Mouse (Mus musculus) heart, embryonic 15.5 days (tissue): ENCODE data around the gene Kri1. TPM values are rescaled to one million over a fixed set of nuclear protein-coding genes. Genes with fewer than 3 reads are reported as not detected.
A peak's percentile ranks its signal among the peaks of the same experiment; 100 is the strongest.

Experiments used
- ATAC-seq: fragments of 200-750 bp; cut with Nextera tagmentation; replicated peaks from 2 replicates; pipeline ENCODE4 v1.8.0; 2017; ENCODE audit warnings: low read depth, moderate TSS enrichment; ENCODE audit not compliant: insufficient number of reproducible peaks, insufficient read depth, low FRiP score
- H3K27ac ChIP-seq: fragments of 300-500 bp; sonication (generic); 2 replicates; pipeline ENCODE4 v1.5.1; 2015; ENCODE audit warnings: mild to moderate bottlenecking, inconsistent platforms
- H3K27me3 ChIP-seq: fragments of 300-500 bp; sonication (generic); 2 replicates; pipeline ENCODE4 v1.6.1; 2015; ENCODE audit warnings: inconsistent platforms
- H3K36me3 ChIP-seq: fragments of 300-500 bp; sonication (generic); 2 replicates; pipeline ENCODE4 v1.6.1; 2015; ENCODE audit warnings: mild to moderate bottlenecking, inconsistent platforms
- H3K4me1 ChIP-seq: fragments of 300-500 bp; sonication (generic); replicated peaks from 2 replicates; pipeline ENCODE4 v1.6.1; 2015; ENCODE audit warnings: inconsistent platforms
- H3K4me2 ChIP-seq: fragments of 300-500 bp; sonication (generic); 2 replicates; pipeline ENCODE4 v1.6.1; 2015; ENCODE audit warnings: inconsistent platforms, mild to moderate bottlenecking, moderate library complexity
- H3K4me3 ChIP-seq: fragments of 300-500 bp; sonication (generic); 2 replicates; pipeline ENCODE4 v1.5.1; 2015; ENCODE audit warnings: mild to moderate bottlenecking, inconsistent platforms
- H3K9ac ChIP-seq: fragments of 300-500 bp; sonication (generic); 2 replicates; pipeline ENCODE4 v1.6.1; 2015; ENCODE audit warnings: mild to moderate bottlenecking, inconsistent platforms
- H3K9me3 ChIP-seq: fragments of 300-500 bp; sonication (generic); replicated peaks from 2 replicates; pipeline ENCODE4 v1.6.1; 2016; ENCODE audit warnings: inconsistent platforms
- WGBS: fragments of 180-500 bp; shearing (Covaris S2); methylation state at CpG from one replicate; pipeline ENCODE4 v1.1.7; 2015; ENCODE audit warnings: mixed read lengths; 5-methylcytosine and 5-hydroxymethylcytosine counted together
- polyA plus RNA-seq: library from polyadenylated mRNA; unstranded; fragments of >200 nt; fragmentation: Nextera tagmentation; extraction: Ambion mirVana; gene quantifications from 2 replicates; pipeline ENCODE4 v1.2.1, GENCODE M21; 2015

The Kri1 gene
- 10.4 and 12.5 TPM in 2 replicates for polyA plus RNA-seq

GRCm38 (mm10) chr9:21287571-21288402 is at the start of gene Kri1:
Kri1 (minus strand) TSS chr9:21287969.
- peak within 1 kb of the TSS; percentile 79 for H3K4me2 ChIP-seq
- H3K9ac ChIP-seq: peak within 1 kb of the TSS; percentile 77
- H3K9me3 ChIP-seq: no peaks in the 10 kb centered on the region
- under 1% methylated on average over 59 of the region's 59 CpGs for WGBS
- peaks cover 14% of the 10 kb centered on the region; the same call in 1 of the 2 replicates for H3K36me3 ChIP-seq
- no peaks in the 10 kb centered on the region for H3K27me3 ChIP-seq
- ATAC-seq: peak; percentile 71
- H3K4me1 ChIP-seq: peaks cover 35% of the 10 kb centered on the region
- peak within 1 kb of the TSS; percentile 78 for H3K4me3 ChIP-seq
- peak within 1 kb of the TSS; percentile 94 for H3K27ac ChIP-seq

GRCm38 (mm10) chr9:21336491-21336890 is 48.7 kb upstream of the Kri1 start:
- Histone ChIP-seq H3K36me3 (no peaks in the 10 kb centered on the region), H3K4me1 (peaks cover 37% of the 10 kb centered on the region), H3K27me3 (no peaks in the 10 kb centered on the region), H3K9ac (no peak overlapping the region), H3K9me3 (no peaks in the 10 kb centered on the region), H3K4me2 (no peak overlapping the region), H3K4me3 (no peak overlapping the region), H3K27ac (no peak overlapping the region)
- 80% methylated on average over 8 of the region's 8 CpGs for WGBS
- ATAC-seq: no peak

GRCm38 (mm10) chr9:21335391-21335790 is 47.6 kb upstream of the Kri1 start:
- H3K27me3 ChIP-seq: no peaks in the 10 kb centered on the region
- H3K4me3 ChIP-seq: no peak overlapping the region
- WGBS: 51% methylated on average over 4 of the region's 4 CpGs
- H3K4me1 ChIP-seq: peaks cover 40% of the 10 kb centered on the region
- no peak overlapping the region for H3K4me2 ChIP-seq
- no peaks in the 10 kb centered on the region for H3K36me3 ChIP-seq
- ATAC-seq: no peak
- peak overlapping the region; percentile 45; the same call in 1 of the 2 replicates for H3K27ac ChIP-seq
- H3K9ac ChIP-seq: no peak overlapping the region
- H3K9me3 ChIP-seq: no peaks in the 10 kb centered on the region

- no peaks in the 10 kb centered on the region for H3K9me3 ChIP-seq
- ATAC-seq: no peak
- H3K9ac ChIP-seq: no peak overlapping the region
- no peak overlapping the region for H3K4me2 ChIP-seq
- no peak overlapping the region for H3K4me3 ChIP-seq
- peaks cover 46% of the 10 kb centered on the region for H3K4me1 ChIP-seq
- H3K27ac ChIP-seq: no peak overlapping the region
- H3K36me3 ChIP-seq: no peaks in the 10 kb centered on the region
- H3K27me3 ChIP-seq: no peaks in the 10 kb centered on the region
These were observed 47.0 kb upstream of the Kri1 start for GRCm38 (mm10) chr9:21334747-21335146.

GRCm38 (mm10) chr9:21333523-21333922 is 45.8 kb upstream of the Kri1 start:
- Histone ChIP-seq H3K36me3 (no peaks in the 10 kb centered on the region), H3K9ac (no peak overlapping the region), H3K4me3 (no peak overlapping the region), H3K4me2 (no peak overlapping the region), H3K27me3 (no peaks in the 10 kb centered on the region), H3K4me1 (peaks cover 55% of the 10 kb centered on the region), H3K27ac (peak overlapping the region; percentile 55; the same call in 1 of the 2 replicates), H3K9me3 (no peaks in the 10 kb centered on the region)
- ATAC-seq: no peak
- 84% methylated on average over 1 of the region's 1 CpGs for WGBS

DNA sequence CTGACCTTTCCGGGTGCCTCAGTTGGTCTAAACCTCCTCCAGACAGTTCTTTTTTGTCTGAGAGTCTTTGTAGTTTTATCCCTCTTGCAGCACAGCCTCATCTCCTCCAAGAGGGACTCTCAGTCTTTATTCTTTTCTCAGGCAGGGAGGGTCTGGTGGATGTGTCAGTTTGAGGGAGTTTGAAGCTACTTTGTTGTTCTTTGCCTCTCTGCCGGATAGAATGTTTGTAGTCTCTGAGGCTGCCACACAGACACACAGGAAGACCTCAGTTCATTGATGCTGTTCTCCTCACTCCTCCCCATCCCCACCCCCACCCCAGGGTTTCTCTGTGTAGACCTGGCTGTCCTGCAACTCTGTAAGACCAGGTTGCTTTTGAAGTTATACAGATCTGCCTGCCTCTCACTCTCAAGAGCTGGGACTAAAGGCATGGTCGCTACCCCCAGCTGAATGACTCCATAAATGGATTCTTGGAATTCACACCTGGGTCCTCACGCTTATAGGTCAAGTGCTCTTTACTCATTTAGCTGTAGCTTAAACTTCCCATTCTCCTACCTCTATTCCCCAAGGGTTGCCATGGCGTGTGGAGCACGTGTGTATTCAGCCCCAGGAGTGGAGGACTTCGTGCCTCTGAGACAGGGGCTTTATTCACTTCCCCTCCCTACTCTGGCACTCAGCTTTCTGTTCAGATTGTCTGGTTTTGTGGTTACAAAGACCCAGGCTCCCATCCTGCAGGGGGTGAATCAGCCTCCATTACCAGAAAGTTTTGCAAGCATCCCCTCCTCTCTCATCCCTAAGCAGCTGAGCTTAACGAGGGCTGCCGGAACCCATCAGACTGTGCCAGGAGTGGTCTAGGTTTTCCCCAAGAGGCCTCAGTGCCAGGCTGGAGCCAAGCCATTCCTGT is 44.6 kb upstream of the Kri1 start:
- no peaks in the 10 kb centered on the region for H3K9me3 ChIP-seq
- ATAC-seq: no peak
- peak overlapping the region; percentile 55 for H3K27ac ChIP-seq
- H3K4me1 ChIP-seq: peaks cover 59% of the 10 kb centered on the region
- no peak overlapping the region for H3K9ac ChIP-seq
- WGBS: 30% methylated on average over 9 of the region's 9 CpGs
- no peak overlapping the region for H3K4me3 ChIP-seq
- H3K27me3 ChIP-seq: no peaks in the 10 kb centered on the region
- no peak overlapping the region for H3K4me2 ChIP-seq
- no peaks in the 10 kb centered on the region for H3K36me3 ChIP-seq

GRCm38 (mm10) chr9:21331365-21332140 is 43.8 kb upstream of the Kri1 start:
- Histone ChIP-seq H3K36me3 (no peaks in the 10 kb centered on the region), H3K27ac (peak overlapping the region; percentile 55), H3K4me3 (no peak overlapping the region), H3K9ac (no peak overlapping the region), H3K27me3 (no peaks in the 10 kb centered on the region), H3K4me1 (peaks cover 62% of the 10 kb centered on the region), H3K9me3 (no peaks in the 10 kb centered on the region), H3K4me2 (no peak overlapping the region)
- ATAC-seq: no peak
- 77% methylated on average over 12 of the region's 12 CpGs for WGBS

DNA sequence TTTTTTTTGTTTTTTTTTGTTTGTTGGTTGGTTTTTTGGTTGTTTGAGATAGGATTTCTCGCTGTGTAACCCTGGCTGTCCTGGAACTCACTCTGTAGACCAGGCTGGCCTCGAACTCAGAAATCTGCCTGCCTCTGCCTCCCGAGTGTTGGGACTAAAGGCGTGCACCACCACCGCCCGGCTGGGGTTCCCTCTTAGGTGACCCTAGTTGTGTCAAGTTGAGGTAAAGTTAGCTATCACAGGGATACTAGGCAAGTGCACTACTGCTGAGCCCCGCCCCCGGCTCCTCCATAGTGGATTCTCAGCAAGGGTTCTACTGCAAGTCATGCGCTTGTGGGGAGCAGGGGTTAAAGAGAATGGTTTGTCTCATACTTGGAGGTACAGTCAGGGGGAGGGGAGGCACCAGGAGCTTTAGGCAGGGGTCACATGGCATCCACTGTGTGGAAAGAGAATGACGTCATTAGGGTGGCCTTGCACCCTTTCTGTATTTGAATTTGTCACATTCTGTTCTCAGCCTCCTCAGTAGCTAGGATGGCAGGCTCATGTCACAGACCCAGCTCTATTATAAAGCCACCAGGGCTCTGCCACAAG is 42.0 kb upstream of the Kri1 start:
- no peak overlapping the region for H3K4me3 ChIP-seq
- 87% methylated on average over 10 of the region's 10 CpGs for WGBS
- H3K27me3 ChIP-seq: no peaks in the 10 kb centered on the region
- peaks cover 52% of the 10 kb centered on the region for H3K4me1 ChIP-seq
- H3K4me2 ChIP-seq: no peak overlapping the region
- no peak overlapping the region for H3K9ac ChIP-seq
- no peaks in the 10 kb centered on the region for H3K9me3 ChIP-seq
- H3K27ac ChIP-seq: peak overlapping the region; percentile 78
- no peak for ATAC-seq
- H3K36me3 ChIP-seq: peaks cover 3% of the 10 kb centered on the region; the same call in 1 of the 2 replicates

DNA sequence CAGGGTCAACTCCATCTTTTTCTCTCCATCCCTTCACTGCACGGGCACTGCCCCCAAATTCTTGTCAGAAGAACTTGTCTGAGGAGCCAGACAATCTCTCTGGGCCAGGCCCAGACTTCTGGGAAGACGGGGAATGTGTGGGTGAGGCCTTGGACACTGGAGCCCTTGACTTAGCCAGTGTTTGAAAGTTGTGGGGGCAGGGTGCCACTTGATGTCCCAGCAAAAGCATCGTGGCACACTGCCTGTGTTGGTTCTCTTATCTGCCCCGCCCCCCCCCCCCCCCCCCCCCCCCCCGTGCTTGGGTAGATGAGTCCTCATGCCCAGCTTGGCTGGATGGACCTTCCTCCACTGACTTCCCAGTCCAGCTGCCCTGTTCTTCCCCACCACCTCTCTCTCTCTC is 41.3 kb upstream of the Kri1 start:
- H3K4me3 ChIP-seq: no peak overlapping the region
- no peak overlapping the region for H3K9ac ChIP-seq
- H3K4me2 ChIP-seq: no peak overlapping the region
- H3K9me3 ChIP-seq: no peaks in the 10 kb centered on the region
- H3K27ac ChIP-seq: peak overlapping the region; percentile 61
- H3K4me1 ChIP-seq: peaks cover 54% of the 10 kb centered on the region
- 27% methylated on average over 3 of the region's 5 CpGs for WGBS
- peak; percentile 67 for ATAC-seq
- no peaks in the 10 kb centered on the region for H3K27me3 ChIP-seq
- peaks cover 5% of the 10 kb centered on the region; the same call in 1 of the 2 replicates for H3K36me3 ChIP-seq

DNA sequence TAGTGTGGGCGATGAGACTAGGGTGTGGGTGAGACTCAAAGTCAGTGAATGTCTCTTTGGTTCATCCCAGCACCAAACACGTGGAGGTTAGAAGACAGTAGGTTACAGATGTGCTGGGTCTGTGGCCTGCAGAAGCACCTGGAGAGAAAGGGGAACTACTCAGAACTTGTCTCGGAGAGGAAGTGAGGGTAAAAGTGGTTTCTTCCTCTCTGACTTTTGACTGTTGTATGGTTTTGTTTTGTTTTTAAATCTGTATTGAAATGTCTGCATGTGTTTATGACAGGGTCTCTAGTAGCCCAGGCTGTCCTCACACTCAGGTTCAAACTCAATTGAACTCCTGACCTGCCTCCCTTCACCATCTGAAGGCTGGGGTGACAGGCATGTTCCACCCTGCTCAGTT is 40.3 kb upstream of the Kri1 start:
- H3K9ac ChIP-seq: no peak overlapping the region
- H3K27ac ChIP-seq: peak overlapping the region; percentile 61; the same call in 1 of the 2 replicates
- no peaks in the 10 kb centered on the region for H3K27me3 ChIP-seq
- H3K4me3 ChIP-seq: no peak overlapping the region
- ATAC-seq: no peak
- peaks cover 57% of the 10 kb centered on the region for H3K4me1 ChIP-seq
- 71% methylated on average over 3 of the region's 3 CpGs for whole genome bisulfite sequencing
- H3K4me2 ChIP-seq: no peak overlapping the region
- H3K36me3 ChIP-seq: peaks cover 5% of the 10 kb centered on the region; the same call in 1 of the 2 replicates
- no peaks in the 10 kb centered on the region for H3K9me3 ChIP-seq
